Mouse (Mus musculus) right cerebral cortex, postnatal 4 days (tissue): ENCODE measurements around the gene Atp6v0b.

ENCODE experiments used
- DNase-seq: peaks from one replicate; pipeline ENCODE4 v3.0.0-alpha.2; 2022

Gene Atp6v0b

GRCm38 (mm10) chr4:117834457-117834844 lies 52.7 kb downstream of the Atp6v0b start, which contains the start of gene Slc6a9:
Gene Slc6a9, plus strand, starts transcription at chr4:117834506.
- DNase-seq: no peak
